Mouse (Mus musculus): ENCODE results near the gene Atxn7.

GRCm38 (mm10) chr14:13968476-13968875, 7.2 kb downstream of the Atxn7 start:
- TF ChIP-seq GATA1 (IDR thresholded peaks at IDR 0.05; ENCODE audit: borderline replicate concordance, low read length), result no peak
- TF ChIP-seq FLI1 (IDR thresholded peaks at IDR 0.05; ENCODE audit: low read length), result no peak
